Mouse (Mus musculus) fat pad, adult 2 months (tissue): ENCODE measurements around the gene Psmb4.
"Not testable (repeated sequence)": the region's sequence is repeated elsewhere in the genome, so short reads cannot be mapped to it uniquely, and the experiment has no call there.

Experiments used
- DNase-seq: peaks from one replicate; pipeline ENCODE4 v3.0.0-alpha.2; 2011; ENCODE audit warnings: low read depth, low spot score; ENCODE audit errors: extremely low read depth

Gene Psmb4

DNA sequence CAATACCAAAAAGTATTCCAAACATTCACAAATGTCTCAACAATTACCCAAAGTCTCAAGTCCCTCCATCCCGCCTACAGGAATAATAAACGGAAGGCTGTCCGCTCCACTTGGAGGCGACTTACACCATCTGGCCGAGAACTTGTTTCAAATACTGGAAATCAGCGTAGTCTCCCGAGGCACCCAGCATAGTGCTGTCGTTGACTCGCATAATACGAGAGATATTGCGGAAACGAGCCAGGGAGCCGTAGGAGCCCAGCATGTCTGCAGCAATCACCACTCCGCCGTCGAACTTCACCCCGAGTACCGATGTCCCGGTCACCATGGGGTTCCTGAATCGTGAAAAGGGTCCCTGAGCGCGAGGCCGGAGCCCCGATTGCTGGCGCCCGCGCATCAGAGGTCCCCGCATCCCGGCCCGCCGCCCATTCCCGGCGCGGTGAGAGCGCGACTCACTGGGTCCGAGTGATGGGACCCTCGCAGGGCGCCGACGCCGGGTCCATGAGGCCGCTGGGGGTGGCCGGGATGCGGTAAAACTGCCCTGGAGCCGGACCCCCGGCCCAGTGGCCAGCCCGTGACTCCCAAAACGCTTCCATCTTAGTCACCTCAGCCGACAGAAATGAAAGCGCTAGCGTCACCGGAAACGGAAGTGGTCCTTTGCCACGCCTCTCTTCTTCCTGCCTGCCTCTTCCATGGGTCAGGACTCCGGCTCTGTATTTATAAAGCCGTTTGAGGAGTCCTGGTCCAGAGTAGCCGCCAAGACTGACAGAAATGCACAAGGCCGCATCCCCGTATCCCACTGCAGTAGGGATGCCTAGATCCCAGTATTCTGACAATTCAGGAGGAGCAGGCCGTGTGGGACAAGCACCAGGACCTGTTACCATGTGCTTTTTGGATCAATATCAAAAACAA, at the start of gene Psmb4:
Gene Psmb4 (minus strand): TSS at position 646 of the 909 bp plus-strand sequence.
- DNase-seq = no peak

DNA sequence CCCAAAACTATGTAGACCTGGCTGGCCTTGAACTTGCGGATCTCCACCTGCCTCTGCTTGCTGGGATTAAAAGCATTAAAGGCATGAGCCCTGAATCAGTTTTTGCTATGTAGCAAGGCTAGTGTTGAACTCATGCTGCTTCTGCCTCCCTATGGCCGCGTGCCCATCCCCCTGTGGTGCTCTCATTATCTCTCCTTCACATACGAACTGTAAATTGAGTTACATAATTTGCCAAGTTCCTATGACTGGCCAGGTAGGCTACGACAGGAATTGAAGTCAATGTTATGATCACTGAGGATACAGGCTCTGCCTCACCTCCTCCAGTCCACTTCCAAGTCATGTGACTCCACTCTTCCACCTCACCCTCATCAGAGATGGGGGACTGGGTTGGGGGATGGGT, 49.4 kb upstream of the Psmb4 start:
- not testable (repeated sequence) for DNase-seq

DNA sequence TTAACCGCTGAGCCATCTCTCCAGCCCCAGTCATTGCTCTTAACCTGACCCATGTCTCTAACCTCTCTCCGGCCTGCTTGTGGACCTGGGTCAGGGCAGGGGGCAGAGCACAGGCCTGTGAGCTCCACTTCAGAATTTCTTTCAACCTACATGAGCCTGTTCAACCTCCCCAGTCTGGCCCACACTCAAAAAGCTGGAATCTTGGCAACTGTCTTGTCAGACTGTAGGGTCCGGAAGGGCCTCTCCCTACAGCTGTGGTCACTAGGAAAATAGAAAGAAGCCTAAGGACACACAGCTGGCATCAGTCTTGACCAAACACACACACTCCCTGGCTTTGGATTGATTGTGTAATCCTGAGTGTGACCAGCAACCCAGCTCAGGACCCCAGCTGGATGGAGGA, 48.6 kb upstream of the Psmb4 start:
- DNase-seq = not testable (repeated sequence)

DNA sequence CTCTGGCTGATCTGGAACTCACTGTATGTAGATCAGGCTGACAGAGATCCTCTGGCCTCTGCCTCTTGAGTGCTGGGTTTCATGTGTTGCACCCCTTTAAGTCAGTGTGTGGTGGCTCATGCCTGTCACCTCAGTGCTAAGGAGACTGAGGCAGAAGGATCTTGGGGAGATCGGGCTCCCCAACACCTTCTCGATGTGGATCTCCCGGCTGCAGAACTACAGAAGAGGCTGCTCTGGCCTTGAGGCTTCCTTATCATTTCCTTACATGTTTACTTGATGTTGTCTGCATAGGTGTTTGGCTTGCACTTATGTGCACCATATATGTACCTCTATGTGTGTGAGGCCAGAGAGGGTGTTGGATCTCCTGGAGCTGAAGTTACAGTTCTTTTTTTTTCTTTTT, 47.8 kb upstream of the Psmb4 start:
- not testable (repeated sequence) for DNase-seq

DNA sequence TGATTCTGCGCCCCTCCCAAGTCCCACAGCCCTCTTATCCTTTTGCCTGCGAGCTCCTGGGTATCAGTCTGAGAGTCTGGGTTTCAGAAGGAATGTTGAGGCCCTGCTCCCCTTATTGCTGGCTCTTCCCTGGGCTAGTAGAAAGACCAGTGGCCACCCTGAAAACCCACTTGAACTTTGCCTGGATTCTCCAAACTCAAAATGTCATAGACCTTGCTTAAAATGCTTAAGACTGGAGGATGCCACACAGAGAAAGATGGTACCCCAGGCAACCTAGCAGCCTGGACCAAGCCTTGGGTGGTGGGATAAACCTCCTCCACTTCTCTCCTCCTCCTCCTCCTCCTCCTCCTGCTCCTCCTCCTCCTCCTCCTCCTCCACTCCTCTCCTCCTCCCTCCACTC, 46.8 kb upstream of the Psmb4 start:
- not testable (repeated sequence) for DNase-seq

DNA sequence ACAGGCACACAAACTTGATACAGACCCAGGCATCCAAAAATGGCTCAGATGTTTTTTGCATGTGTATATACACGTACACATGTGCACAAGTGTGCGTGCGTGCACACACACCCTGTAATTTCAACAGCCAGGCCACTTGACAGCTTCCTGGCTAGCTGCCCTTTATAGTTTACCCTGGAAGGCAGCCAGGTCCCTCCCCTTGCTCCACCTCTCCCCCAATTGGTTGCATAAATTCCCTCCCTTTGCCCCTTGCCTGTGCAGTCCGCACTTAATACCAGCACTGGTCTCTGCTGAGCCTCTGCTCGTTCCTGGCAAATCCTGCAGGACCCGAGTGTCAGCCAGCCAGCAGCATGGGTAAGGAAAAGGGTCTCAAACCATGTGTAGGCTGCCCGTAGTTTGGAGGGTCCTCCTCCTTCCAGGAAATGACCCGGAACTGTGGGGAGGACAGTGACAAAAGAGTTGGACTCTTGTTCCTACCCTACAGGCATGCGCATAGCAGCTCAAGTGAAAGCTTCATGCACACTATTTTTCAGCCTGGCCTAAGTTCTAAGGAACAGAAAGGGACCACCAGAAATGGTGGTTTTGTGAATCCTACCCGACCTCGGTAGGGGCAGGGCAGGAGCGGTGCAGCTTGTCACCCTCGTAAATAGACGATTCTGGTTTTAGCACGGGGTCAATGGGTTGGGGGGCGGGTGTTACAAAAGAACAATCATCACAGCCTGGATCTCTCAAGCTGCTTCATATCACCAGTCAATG, 46.2 kb upstream of the Psmb4 start, which contains the start of gene Selenbp1:
Gene Selenbp1 (plus strand): TSS at position 248 of the 756 bp plus-strand sequence.
- DNase-seq = peak; percentile 25

DNA sequence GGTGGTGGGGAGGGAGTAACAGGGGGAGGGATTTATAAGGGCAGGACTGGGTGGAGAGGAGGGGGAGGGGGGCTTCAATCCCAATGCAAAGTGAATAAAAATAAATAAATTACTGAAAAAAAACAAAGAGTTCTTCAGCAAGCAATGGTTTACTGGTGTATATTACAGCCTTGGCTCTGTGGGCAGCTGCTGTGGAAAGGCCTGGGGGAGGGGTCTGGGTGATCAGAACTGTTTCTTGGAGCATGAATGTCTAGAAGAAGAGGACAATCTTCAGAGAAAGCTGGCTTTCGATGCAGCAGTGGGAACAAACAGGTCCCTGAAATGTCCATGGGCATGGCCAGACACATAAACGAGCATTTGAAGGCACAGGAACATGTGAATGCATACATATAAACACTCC, 45.5 kb upstream of the Psmb4 start:
- not testable (repeated sequence) for DNase-seq

DNA sequence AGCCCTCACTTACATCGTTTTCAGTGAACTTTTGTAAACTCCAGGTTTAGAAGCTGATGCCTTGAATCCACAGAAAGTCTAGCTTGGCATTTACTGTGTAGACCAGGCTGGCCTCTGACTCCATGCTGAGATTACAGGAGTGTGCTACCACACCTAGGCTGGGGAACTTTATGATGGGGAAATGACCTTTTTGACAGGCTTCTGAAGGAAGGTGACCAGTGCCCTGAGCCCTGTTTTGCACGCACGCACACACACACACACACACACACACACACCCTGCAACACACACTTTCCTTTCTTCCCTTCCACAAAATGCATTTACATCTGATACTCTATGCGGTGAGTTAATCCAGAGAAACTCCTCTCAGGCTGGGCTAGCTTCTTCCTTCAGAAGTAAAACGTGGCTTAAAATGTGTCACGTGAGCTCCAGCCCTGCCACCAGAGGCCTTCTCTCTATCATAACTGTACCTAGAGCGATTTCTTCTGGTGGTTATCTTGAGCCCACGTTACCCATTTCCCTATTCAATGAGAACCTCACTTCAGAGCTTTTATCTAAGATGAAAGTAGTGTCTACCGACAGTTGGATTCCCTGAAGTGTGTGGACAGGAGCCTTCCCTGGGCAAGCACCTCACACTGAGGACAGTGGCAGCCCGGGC, 44.8 kb upstream of the Psmb4 start:
- not testable (repeated sequence) for DNase-seq

DNA sequence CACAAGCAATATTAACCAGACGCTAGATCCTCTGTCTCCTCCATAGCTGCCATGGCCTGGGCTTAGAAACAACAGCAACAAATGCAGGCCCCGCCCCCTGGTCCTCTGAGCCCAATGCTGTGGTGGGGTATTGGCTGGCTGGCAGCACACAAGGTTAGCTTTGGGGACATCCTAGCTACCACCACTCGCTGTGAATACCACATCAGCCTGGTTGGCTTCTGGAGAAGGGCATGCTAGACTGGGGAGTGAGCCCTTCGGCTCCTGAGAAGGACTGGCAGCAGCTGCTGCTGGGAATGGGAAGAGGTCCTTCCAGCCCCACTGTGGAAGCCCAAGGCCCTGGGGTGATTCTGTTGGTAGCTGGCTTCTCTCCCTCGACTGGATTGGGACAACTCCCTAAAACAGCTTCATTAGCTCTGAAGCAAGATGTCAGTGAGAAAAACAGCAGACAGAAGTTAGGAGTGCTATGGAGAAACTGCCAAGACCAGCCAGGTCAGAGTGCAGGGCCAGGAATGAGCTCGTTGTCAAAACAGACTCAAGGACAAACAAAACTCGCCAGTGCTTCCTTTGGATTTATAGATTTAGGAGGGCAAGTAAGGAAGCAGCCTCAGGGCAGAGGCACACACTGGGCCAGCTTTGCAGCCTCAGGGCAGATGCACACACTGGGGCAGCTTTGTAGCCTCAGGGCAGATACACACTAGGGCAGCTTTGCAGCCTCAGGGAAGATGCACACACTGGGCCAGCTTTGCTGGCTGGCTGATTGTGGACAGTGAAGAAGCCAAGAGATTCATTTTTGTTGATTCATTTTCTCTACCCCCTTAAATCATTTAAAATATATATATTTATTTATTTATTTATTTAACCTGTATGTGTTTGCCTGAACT, 43.9 kb upstream of the Psmb4 start:
- DNase-seq = not testable (repeated sequence)

DNA sequence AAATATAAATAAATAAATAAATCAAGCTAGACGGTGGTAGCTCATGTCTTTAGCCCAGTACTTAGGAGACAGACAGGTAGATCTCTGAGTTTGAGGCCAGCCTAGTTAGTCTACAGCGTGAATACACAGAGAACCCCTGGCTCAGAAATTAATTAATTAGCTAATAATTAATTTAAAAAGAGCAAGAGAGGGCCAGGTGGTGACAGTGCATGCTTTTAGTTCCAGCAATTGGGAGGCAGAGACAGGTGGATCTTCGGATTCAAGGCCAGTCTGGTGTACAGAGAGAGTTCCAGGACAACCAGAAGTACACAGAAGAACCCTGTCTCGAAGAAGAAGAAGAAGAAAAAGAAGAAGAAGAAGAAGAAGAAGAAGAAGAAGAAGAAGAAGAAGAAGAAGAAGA, 42.2 kb upstream of the Psmb4 start:
- not testable (repeated sequence) for DNase-seq

DNA sequence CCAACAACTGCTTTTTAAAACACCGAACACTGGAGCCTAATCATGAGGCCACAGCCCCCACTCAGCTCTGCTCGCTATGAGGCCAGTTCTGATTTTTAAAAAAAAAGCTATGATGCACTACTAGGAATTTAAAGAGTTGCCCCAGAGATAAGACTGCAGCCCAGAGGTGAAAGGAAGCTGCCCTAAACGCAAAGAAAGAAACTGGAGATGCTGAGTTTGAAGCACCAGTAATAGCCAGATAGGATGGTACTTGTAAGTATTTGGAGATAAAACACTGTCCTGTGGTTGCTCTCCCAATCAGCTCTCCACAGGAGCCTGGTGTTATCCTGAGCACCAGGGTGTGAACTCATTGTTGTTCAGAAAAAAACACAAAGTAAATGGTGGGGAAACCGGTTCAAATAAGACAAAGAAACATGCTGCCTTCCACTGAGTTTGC, 39.6 kb upstream of the Psmb4 start:
- not testable (repeated sequence) for DNase-seq

DNA sequence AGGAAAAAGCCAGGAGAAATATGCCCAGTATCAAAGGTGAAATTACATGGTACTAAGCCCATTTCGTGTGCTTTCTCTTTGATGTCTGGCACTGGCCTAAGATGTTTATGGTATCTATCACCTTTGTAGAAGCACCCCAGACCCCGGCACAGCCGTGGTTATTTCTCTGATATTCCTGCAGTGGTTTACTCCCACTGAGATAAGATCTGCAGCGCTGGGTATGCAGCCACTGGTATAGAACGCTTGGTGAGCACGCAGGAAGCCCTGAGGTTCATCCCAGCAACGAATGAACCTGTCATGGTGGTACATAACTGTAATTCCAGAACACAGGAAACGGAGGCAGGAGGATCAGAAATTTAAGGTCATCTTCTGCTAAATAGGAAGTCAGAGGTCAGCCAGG, 37.9 kb upstream of the Psmb4 start:
- no peak for DNase-seq

DNA sequence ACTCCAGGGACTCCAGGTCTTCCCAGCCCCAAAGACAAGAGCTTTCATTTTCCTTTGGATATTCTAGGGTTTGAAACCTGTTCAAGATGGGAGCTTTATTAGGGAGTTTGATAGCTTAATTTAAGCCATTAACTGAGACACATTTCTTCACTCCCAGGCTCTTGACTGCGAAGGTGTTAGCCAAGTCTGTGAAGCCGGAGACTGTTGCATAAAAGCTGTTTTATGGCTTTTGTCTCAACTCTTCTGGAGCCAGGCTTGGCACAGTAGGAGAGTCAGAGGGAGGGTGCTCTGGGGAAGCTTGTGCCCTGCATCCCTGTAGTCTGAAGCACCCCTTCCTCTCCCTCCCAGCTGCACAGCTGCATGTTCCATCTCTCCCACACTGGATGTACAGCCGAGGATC, 35.6 kb upstream of the Psmb4 start:
- no peak for DNase-seq

DNA sequence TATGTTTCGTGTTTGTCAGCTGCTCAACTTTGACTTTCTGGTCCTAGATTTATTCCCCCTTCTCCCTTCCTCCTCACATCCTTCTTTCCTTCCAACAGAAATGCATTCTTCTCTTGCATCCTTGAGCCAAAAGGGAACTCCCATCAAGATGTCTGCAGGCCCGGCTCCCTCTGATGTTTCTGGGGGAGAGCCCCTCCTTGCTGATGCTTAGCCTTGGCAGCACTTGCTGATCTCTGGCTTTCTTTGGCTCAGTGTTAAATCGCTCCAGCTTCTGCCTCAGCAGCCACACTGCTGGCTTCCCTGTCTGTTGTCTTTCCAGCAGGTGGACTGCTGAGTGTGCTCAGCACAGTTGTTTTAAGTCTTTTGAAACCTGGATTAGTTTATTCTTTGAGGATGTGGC, 34.3 kb upstream of the Psmb4 start:
- no peak for DNase-seq

DNA sequence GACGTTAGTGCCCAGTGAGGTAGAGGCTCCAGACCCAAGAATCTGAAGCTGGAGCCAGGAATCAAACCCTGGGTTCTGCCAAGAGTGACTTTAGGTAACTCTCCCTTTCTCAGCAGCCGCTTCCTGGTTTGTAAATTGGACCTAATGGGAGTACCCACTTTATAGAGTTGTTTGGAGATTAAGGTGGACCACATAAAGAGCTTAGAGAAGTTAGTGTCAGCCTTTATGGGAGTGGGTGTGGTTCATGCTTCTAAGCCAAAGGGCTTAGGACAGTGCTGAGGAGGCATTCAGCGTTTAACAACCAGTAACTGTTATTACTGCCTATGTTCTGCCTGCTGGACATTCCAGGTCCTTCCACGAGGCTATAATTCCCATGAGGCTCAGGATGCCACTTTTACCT, 32.1 kb upstream of the Psmb4 start:
- DNase-seq = no peak

DNA sequence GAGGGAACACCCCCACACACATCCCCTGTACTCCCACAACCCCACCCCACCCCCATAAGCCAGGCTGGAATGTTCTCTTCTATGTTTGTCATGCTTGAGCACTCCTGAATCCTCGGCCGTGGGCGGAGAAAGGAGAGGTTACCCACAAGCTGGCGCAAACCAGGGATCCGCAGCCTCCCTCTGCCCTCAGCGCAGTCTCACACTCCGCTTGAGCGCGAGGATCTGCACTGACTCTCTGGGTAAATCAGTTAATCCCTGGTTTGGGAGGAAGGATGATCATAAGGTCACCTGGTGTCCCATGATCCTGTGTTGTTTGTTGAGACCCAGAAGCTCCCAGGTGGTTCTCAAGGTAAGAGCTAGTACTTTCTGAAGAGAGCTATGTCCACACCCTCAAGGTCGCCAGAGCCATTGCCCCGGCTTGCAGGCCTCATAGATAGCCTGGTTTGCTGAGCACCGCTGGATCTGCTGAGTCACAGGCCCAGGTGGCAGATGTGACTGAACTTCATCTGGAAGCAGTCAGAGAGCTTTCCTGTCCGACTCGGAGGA, 31.1 kb upstream of the Psmb4 start:
- no peak for DNase-seq

DNA sequence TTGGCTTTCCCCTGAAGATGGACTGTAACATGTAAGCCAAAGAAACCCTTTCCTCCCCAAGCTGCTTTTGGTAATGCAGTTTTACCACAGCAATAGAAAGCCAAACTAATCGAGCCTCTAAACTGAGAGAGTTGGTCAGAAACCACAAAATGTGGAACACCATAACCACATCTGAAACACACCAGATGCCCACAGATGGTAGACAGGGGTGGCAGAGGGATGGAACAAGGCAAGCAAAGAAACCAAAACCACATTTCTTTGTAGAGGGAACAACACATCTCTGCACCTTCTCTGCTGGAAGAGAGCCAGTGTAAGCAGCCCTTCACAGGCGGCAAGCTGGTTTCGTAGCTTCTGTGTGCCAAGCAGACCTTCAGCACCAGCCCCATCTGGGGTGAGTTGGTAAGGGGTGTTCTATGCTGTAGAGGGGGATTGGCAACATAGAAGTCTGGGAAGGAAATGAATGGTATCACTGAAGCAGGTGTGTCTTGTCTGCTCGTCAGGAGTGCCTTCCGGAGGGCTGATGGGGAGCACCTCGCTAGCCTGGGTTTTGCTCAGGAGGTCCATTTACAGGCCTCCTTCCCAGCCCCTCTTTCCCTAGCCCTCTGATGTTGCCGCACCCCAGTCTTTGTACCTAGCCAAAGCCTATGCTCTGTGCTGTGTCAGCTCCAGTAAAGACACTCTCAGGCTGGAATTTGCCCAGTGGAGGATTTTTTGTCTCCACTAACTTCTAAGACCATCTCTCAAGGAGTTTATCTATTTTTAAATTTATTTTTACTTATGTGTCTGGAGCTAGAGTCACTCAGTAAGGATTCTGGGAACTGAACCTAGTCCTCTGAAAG, 29.4 kb upstream of the Psmb4 start:
- no peak for DNase-seq

DNA sequence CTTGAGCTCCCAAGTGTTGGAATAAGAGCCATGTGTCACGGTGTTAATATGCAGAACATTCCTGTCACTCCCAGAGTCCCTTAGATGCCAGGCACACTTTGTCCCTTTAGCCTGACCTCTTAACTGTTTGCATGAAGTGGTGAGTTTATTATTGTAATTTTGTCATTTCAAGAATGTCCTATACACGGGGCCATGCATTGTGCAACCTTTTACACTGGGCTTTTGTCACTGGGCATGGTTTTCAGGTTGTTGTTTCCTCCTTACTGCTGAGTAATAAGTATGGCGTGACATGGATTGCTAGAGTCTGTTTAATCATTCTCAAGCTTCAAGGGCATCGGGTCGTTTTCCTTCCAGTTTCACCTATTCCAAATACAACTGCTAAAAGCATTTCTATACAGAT, 27.0 kb upstream of the Psmb4 start:
- DNase-seq = no peak

DNA sequence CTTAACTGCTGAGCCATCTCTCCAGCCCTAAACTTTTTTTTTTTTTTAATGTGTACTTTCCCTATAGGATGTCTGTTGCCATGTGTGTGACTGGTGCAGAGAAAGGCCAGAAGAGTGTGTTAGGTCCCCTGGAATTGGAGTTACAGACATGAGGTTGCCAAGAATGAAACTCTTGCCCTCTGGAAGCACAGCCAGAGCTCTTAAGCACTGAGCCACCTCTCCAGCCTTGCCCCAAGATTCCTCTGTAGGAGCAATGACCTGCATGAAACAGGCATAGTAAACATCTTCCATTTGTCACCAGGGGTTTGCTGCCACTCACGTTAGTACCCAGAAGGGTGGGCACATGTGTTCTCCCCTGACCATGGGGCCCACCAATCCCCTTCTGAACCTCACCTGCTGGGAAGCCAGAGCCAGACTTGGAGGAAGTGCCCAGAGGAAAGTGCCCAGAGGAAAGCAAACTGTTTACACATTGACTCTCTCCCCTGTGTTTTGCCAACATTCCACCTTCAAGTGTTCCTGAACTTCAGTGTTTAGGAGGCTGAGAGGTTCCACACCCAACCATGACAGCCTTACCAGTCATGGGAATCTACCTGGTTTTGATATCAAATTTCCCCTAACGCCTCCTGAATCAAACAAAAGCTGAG, 24.4 kb upstream of the Psmb4 start:
- DNase-seq = no peak
